Mouse (Mus musculus): ENCODE results near the gene Otx2. TPM values are rescaled to one million over a fixed set of nuclear protein-coding genes. Genes with fewer than 3 reads are reported as not detected.
"Not testable (repeated sequence)": the region's sequence is repeated elsewhere in the genome, so short reads cannot be mapped to it uniquely, and the experiment has no call there.

Otx2 gene
- polyA plus RNA-seq, 1 experiment from 2014 or later, result not detected

DNA sequence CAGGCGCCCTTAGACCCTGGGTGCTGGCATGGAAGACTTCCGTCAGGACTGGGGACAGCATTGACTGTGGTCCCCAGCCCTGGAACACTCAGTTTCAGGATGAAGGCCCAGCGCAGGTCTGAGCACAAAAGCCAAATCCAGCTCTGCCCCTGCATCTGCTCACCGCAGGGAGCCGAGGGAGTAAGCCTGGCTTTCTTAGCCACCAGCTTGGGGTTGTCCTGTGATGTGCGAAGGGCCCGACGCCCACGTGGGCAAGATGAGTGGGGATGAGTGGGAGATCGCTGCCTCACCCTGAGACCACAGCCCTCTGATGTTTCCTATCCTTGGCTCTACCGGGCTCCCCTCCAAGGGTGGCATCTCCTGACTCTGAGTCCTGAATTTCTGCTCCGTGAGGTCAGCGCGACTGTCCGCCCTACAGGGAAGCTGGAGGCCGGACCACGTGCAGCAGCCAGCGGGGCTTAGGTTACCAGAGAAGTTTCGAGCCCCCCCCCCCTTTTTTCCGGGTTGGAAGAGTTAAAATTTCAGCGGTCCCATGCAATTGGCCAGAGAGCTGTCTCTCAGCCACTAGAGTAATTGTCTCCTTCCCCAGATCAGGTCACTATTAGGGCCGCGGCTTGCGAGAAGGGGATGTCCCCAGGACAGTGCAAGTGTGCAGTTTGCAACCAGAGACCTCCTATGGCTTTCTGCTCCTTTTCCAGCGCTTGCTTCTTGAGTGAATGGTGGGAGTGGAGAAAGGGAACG is 22.0 kb downstream of the Otx2 start:
- H3K9ac ChIP-seq, result no peak overlapping the region
- no peak for ATAC-seq (ENCODE audit: extremely low read depth, insufficient number of reproducible peaks, low FRiP score, low TSS enrichment)
- no peaks in the 10 kb centered on the region for H3K36me3 ChIP-seq
- peaks cover 18% of the 10 kb centered on the region for H3K4me1 ChIP-seq
- 5% methylated on average over 26 of the region's 26 CpGs for WGBS
- no peak overlapping the region for H3K27ac ChIP-seq (replicated peaks)
- H3K27me3 ChIP-seq (replicated peaks), result peaks cover 71% of the 10 kb centered on the region
- H3K9me3 ChIP-seq, result no peaks in the 10 kb centered on the region
- H3K4me3 ChIP-seq, result peak overlapping the region; percentile 13
- peak overlapping the region; percentile 44 for H3K4me2 ChIP-seq

DNA sequence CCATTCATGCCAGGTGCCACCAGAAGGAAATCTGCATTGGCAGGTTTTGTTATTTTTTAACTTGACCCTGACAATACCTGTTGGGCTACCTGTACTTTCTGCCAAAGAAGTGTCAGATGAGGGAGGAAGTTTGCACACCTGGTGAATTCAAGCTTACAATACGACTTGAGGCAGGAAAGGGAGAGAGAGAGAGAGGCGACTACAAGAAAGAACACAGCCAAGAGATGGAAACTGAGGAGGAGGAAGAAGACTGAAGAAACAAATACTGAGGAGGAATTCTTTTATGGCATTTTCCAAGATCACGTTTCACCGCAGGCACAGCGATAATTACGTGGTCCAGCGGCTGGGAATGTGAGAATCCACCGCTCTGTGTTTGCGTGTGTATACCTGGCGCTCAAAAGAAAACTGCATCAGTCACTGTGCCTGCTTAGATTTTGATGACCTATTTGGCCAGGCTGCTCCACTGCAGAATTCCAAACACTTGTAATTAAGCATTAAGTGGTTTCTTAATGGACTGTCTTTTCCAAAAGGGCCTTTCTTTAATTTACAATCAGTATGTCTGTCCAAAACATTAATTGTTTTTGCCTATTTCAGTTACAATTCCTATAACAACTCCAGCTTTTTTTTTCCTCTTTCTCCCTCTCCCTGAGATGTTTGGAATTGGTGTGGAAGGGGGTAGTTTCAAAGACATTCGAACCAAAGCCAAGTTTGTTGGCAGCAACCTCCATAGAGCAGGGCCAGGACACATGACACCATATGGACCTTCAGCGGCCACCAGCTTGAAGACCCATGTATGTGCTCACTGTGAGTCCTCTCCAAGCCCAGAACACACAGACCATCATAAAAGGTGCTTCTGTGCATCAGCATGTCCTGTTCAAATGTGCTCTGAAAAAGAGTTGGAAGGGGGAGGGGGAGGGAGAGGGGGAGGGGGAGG is 31.9 kb downstream of the Otx2 start:
- Histone ChIP-seq H3K27me3 (replicated peaks) (peaks cover 20% of the 10 kb centered on the region), H3K4me2 (no peak overlapping the region), H3K4me1 (no peaks in the 10 kb centered on the region), H3K27ac (replicated peaks) (no peak overlapping the region), H3K9ac (no peak overlapping the region), H3K4me3 (no peak overlapping the region), H3K36me3 (no peaks in the 10 kb centered on the region), H3K9me3 (no peaks in the 10 kb centered on the region)
- WGBS, result 83% methylated on average over 12 of the region's 12 CpGs
- ATAC-seq (ENCODE audit: extremely low read depth, insufficient number of reproducible peaks, low FRiP score, low TSS enrichment), result no peak

DNA sequence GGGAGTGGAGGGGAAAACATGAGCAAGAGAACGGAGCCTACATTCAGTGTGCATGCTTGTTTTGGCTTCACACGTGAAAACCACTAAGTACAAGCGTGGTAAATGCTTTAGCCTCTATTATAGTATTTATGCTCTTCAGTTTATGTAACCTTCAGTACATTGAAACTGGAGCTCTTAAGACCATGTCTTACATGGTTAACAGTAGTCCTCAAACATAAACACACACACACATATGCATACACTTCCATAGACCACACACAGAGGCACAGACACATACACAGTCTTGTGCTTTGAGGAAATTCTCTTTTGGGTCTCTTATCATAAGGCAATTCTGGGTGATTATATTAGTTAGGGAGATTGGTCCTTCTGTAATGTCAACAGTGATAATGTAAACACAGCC is 40.5 kb downstream of the Otx2 start:
- ATAC-seq (ENCODE audit: extremely low read depth, insufficient number of reproducible peaks, low FRiP score, low TSS enrichment), result no peak
- no peaks in the 10 kb centered on the region for H3K36me3 ChIP-seq
- no peak overlapping the region for H3K4me3 ChIP-seq

DNA sequence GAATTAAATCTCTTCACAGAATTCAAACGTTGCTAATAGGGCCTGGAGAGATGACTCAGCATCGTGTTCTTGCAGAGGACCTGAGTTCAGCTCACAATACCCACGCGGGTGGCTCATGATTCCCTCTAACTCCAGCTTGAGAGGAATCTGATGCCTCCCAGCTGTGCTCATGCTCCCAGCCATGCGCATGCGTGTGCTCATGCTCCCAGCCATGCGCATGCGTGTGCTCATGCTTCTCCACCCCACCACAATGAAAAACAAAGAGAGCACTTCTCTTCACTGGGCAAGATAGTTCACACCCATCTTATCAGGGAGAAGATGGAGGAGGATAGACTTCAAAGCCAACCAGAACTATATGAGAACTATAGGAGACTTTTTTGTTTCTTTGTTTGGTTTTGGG is 41.3 kb downstream of the Otx2 start:
- 78% methylated on average over 8 of the region's 8 CpGs for WGBS
- H3K27ac ChIP-seq (replicated peaks), result no peak overlapping the region
- H3K9ac ChIP-seq, result no peak overlapping the region
- no peak overlapping the region for H3K4me2 ChIP-seq
- no peaks in the 10 kb centered on the region for H3K9me3 ChIP-seq
- ATAC-seq (ENCODE audit: extremely low read depth, insufficient number of reproducible peaks, low FRiP score, low TSS enrichment), result no peak
- H3K4me3 ChIP-seq, result no peak overlapping the region
- H3K4me1 ChIP-seq, result no peaks in the 10 kb centered on the region
- no peaks in the 10 kb centered on the region for H3K27me3 ChIP-seq (replicated peaks)
- no peaks in the 10 kb centered on the region for H3K36me3 ChIP-seq

More for the DNA sequence above, 40.5 kb downstream of the Otx2 start:
- H3K27me3 ChIP-seq (replicated peaks), result no peaks in the 10 kb centered on the region
- H3K27ac ChIP-seq (replicated peaks), result no peak overlapping the region
- H3K9ac ChIP-seq, result no peak overlapping the region
- WGBS, result 83% methylated on average over 3 of the region's 3 CpGs
- no peaks in the 10 kb centered on the region for H3K4me1 ChIP-seq
- H3K4me2 ChIP-seq, result no peak overlapping the region
- no peaks in the 10 kb centered on the region for H3K9me3 ChIP-seq

DNA sequence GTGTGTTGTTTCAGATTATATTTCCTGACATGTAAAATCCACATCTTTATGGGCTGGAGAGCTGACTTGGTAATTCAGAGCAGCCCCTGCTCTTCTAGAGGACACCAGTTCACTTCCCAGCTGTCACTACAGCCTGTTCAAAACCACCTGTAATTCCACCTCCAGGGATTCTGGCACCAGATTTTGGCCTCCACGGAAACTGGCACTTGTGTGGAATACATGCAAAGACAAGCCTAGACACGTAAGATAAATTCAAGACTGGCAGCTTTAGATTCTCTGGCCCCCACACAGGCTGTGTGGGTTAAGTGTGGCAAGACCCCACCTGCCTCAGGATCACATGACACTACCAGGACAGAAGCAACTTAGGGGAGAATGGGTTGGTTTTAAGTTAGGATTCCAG is 42.1 kb downstream of the Otx2 start:
- Histone ChIP-seq H3K9ac (no peak overlapping the region), H3K4me2 (no peak overlapping the region), H3K27ac (replicated peaks) (no peak overlapping the region), H3K4me3 (no peak overlapping the region), H3K4me1 (no peaks in the 10 kb centered on the region), H3K9me3 (no peaks in the 10 kb centered on the region), H3K36me3 (no peaks in the 10 kb centered on the region), H3K27me3 (replicated peaks) (no peaks in the 10 kb centered on the region)
- WGBS, result 65% methylated on average over 2 of the region's 2 CpGs
- ATAC-seq (ENCODE audit: extremely low read depth, insufficient number of reproducible peaks, low FRiP score, low TSS enrichment), result no peak

DNA sequence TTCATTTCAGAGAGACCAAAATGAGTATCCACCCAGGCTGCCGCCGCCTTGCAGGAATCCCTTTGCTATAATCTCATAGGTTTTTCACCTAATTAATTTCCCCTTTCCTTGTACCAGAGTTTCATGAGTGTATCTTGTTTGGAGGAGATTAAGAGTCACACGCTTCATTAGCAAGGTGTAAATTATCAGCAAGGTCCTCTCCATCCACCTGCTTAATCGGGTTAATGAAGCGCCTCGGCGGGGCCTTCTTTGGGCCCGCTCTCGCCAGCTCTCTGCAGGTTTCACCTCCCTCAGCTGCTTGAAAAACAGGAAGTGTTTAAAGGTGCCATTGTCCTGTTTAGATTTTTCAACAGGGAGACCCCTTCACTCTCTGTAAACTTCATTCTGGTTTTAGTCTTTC is 44.2 kb downstream of the Otx2 start:
- no peak overlapping the region for H3K4me3 ChIP-seq
- no peaks in the 10 kb centered on the region for H3K36me3 ChIP-seq
- WGBS, result 75% methylated on average over 9 of the region's 9 CpGs
- H3K9ac ChIP-seq, result no peak overlapping the region
- H3K4me2 ChIP-seq, result no peak overlapping the region
- H3K27me3 ChIP-seq (replicated peaks), result no peaks in the 10 kb centered on the region
- peaks cover 6% of the 10 kb centered on the region; the same call in 1 of the 2 replicates for H3K4me1 ChIP-seq
- no peaks in the 10 kb centered on the region for H3K9me3 ChIP-seq
- ATAC-seq (ENCODE audit: extremely low read depth, insufficient number of reproducible peaks, low FRiP score, low TSS enrichment), result no peak
- H3K27ac ChIP-seq (replicated peaks), result no peak overlapping the region

DNA sequence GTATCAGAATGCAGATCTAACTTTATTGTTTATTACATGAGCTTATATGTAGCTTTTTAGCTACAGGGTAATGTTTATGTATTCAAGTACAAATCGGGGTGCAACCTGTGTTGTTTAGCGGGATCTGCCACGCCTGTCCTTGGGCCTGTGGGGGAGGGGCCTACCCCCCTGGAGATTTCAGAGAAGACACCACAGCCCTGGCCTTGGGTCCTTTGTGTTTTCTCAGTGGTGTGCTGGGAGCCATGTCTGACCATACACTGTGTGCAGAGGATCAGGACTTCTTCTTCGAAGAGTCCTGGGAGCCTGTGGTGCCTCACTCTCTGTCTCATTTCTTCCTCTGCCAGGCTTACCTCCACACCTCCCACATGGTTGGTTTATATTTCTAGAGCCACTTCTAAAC is 47.3 kb downstream of the Otx2 start:
- Histone ChIP-seq H3K9ac (no peak overlapping the region), H3K36me3 (no peaks in the 10 kb centered on the region), H3K4me2 (no peak overlapping the region), H3K4me3 (no peak overlapping the region), H3K4me1 (peaks cover 6% of the 10 kb centered on the region; the same call in 1 of the 2 replicates), H3K9me3 (no peaks in the 10 kb centered on the region), H3K27me3 (replicated peaks) (no peaks in the 10 kb centered on the region), H3K27ac (replicated peaks) (no peak overlapping the region)
- 81% methylated on average over 4 of the region's 4 CpGs for WGBS
- no peak for ATAC-seq (ENCODE audit: extremely low read depth, insufficient number of reproducible peaks, low FRiP score, low TSS enrichment)

DNA sequence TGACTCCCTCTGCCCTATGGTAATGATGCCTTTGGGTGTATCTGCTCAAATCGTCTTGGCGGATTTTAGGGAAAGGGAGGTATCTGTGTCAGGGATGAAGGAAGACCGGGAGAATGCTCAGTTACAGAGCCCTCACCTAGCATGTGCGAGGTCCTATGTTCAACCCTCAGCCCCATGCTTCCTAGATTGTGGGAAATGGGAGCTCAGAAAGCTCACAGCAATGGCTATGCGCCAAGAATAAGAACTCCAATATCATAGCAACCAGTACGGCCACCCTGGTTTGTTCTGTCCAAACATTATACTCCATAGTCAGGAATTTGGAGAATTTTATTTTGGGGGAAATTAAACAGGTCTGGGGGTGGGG is 48.3 kb downstream of the Otx2 start:
- H3K9ac ChIP-seq, result no peak overlapping the region
- ATAC-seq (ENCODE audit: extremely low read depth, insufficient number of reproducible peaks, low FRiP score, low TSS enrichment), result no peak
- H3K4me2 ChIP-seq, result no peak overlapping the region
- no peak overlapping the region for H3K4me3 ChIP-seq
- 59% methylated on average over 6 of the region's 6 CpGs for WGBS
- H3K9me3 ChIP-seq, result 0 out of 2 replicates have a peak, but pooled peaks cover 2% of the 10 kb centered on the region
- H3K4me1 ChIP-seq, result peaks cover 6% of the 10 kb centered on the region; the same call in 1 of the 2 replicates
- H3K27ac ChIP-seq (replicated peaks), result no peak overlapping the region
- H3K27me3 ChIP-seq (replicated peaks), result no peaks in the 10 kb centered on the region
- no peaks in the 10 kb centered on the region for H3K36me3 ChIP-seq

DNA sequence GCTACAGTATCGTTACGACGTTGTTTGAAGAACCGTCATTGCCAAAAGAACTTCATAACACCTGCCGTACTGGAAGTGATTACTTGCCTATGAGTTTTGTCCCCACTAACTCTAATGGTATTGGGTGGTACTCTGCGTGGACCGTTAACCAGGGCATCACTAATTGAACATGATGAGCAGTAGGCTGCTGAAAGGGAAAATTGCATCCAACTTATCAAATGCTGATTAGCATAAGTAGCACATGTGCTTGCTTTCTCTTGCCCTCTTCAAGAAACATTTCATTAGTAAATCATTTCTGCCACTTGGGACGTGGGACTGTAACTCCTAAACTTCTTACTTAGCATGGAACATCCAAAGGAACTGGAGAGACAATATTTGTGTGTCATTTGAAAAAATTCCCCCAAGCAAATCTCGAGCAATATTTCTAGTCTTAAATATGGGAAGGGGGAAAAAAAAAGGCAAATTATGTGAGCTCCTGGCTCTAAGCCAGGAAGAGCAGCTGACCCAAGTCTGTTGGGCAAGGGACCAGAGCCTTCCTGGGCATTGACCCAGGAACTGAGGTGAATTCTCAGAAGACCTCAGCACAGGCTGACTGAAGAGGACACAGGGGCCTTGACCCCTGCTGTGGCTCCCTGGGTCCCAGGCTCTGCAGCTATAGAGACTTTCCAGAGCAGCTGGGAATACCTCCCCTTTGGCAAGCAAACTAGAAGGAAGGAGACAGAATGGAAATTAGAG is 48.9 kb downstream of the Otx2 start:
- WGBS, result 79% methylated on average over 9 of the region's 9 CpGs
- Histone ChIP-seq H3K27ac (replicated peaks) (no peak overlapping the region), H3K4me2 (no peak overlapping the region), H3K27me3 (replicated peaks) (no peaks in the 10 kb centered on the region), H3K9me3 (0 out of 2 replicates have a peak, but pooled peaks cover 2% of the 10 kb centered on the region), H3K9ac (no peak overlapping the region), H3K4me3 (no peak overlapping the region), H3K4me1 (peaks cover 6% of the 10 kb centered on the region; the same call in 1 of the 2 replicates), H3K36me3 (no peaks in the 10 kb centered on the region)
- no peak for ATAC-seq (ENCODE audit: extremely low read depth, insufficient number of reproducible peaks, low FRiP score, low TSS enrichment)

DNA sequence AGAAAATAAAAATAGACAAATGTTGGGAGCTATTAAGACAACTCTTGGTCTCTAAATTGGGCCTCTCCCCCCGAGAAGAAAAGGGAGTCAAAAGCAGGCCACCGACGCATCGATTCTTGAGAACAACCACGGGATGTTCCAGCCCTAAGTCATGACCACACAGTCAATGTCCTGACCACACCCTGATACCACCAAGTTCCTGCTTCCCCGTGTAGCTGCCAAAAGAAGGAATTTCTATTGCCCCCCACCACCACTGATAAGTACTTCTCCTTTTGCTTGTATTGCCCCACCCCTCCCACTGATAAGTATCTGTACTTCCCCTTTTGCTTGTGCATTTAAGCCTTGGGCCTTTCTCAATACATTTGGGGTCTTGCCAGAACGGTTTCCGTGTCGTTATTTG is 50.9 kb downstream of the Otx2 start:
- not testable (repeated sequence) for H3K27ac ChIP-seq (replicated peaks); H3K9ac ChIP-seq; H3K27me3 ChIP-seq (replicated peaks); H3K9me3 ChIP-seq; H3K36me3 ChIP-seq; H3K4me2 ChIP-seq; H3K4me1 ChIP-seq; H3K4me3 ChIP-seq; ATAC-seq (ENCODE audit: extremely low read depth, insufficient number of reproducible peaks, low FRiP score, low TSS enrichment)
- WGBS, result 81% methylated on average over 9 of the region's 9 CpGs

DNA sequence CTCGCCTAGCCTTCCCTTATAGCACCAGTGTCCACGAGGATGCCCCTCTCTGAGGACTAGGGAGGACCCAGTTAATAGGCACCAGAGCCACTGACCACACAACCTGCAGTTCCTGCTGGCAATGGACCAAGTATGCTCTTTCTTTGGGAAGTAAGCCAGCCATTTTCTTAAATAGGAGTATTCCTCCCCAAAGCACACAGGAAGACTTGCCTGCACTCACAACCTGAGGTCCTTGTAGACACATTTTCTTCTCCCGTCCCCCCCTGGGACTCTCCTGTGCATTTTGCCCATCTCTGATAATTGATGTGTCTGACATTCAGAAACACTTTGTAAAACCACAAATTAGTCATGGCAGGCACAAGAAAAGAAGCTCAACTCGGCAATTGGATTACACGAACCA is 57.3 kb downstream of the Otx2 start:
- H3K27me3 ChIP-seq (replicated peaks), result no peaks in the 10 kb centered on the region
- WGBS, result 70% methylated on average over 5 of the region's 5 CpGs
- H3K36me3 ChIP-seq, result no peaks in the 10 kb centered on the region
- no peak overlapping the region for H3K27ac ChIP-seq (replicated peaks)
- H3K4me2 ChIP-seq, result no peak overlapping the region
- H3K9ac ChIP-seq, result no peak overlapping the region
- 0 out of 2 replicates have a peak, but pooled peaks cover 2% of the 10 kb centered on the region for H3K9me3 ChIP-seq
- no peak for ATAC-seq (ENCODE audit: extremely low read depth, insufficient number of reproducible peaks, low FRiP score, low TSS enrichment)
- no peak overlapping the region for H3K4me3 ChIP-seq
- H3K4me1 ChIP-seq, result no peaks in the 10 kb centered on the region
